Mouse (Mus musculus) cortical plate, adult 2 months (tissue): Measurements from ENCODE around the gene Lamtor4. TPM values are rescaled to one million over a fixed set of nuclear protein-coding genes. Genes with fewer than 3 reads are reported as not detected.
"Not testable (repeated sequence)": the region's sequence is repeated elsewhere in the genome, so short reads cannot be mapped to it uniquely, and the experiment has no call there.

ENCODE experiments used
- H3K27ac ChIP-seq: fragments of 200-500 bp; 2 replicates; pipeline ENCODE4 v1.5.1; 2012; ENCODE audit warnings: low read length, control low read depth, inconsistent platforms; ENCODE audit not compliant: insufficient read depth
- H3K4me1 ChIP-seq: fragments of 200-500 bp; 2 replicates; pipeline ENCODE4 v1.6.1; 2011; ENCODE audit warnings: low read length; ENCODE audit not compliant: control insufficient read depth, insufficient read depth
- H3K4me3 ChIP-seq: fragments of 200-500 bp; 2 replicates; pipeline ENCODE4 v1.5.1; 2011; ENCODE audit warnings: mild to moderate bottlenecking, low read length, control low read depth; ENCODE audit not compliant: insufficient read depth
- CTCF ChIP-seq: fragments of 200-500 bp; IDR thresholded peaks from 2 replicates; pipeline ENCODE4 v1.5.1; 2011; ENCODE audit warnings: mild to moderate bottlenecking, control low read depth, low read length; ENCODE audit not compliant: insufficient read depth; ENCODE audit errors: extremely low read depth
- POLR2A ChIP-seq: fragments of 200-500 bp; IDR thresholded peaks from 2 replicates; pipeline ENCODE4 v1.6.1; 2011; ENCODE audit warnings: mild to moderate bottlenecking, low read length, control low read depth; ENCODE audit not compliant: insufficient read depth; ENCODE audit errors: extremely low read depth
- polyA plus RNA-seq: library from polyadenylated mRNA; depleted of rRNA; stranded (reverse); fragments of >200 nt; gene quantifications from 2 replicates; pipeline ENCODE4 v1.2.3, GENCODE M21; 2012; rRNA removed

Gene Lamtor4
- polyA plus RNA-seq = 162 and 163 TPM in 2 replicates

DNA sequence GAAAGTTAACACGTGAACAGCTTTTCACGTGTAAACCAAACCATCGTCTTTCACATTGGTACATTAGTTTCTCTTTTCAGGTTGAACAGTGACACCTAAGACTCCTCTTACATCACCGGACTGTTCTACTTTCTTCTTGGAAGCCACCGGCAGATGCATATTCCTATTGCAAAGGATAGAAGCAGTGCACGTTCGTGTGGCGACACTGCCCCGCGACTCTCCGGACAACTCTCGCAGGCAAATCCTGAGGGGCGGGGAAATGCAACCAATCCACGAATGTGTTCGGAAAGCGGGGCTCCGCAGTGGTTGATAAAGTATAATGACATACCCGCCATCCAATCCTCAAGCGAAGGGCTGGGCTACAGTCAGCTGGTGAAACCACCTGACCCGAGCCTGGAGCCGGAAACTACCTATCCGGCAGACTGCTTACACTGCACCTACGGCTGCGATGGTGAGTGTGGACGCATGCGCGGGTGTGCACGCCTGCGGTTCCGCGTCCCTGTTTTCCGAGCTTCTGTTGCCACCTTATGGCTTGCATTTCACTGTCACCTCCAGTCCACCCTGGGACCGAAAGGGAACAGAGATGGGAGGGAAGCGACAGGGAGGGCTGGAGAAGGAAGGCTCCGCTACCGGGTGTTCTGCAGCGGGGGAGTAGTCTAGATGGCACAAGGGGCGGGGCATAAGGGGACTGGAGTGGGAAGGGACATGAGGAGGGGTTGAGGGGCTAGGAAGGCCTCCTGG is at the start of gene Lamtor4:
TSS of gene Lamtor4 (plus strand) at position 130 of the 741 bp plus-strand sequence.
- H3K27ac ChIP-seq = peak within 1 kb of the TSS; percentile 9
- TF ChIP-seq CTCF = no peak
- peak; percentile 96 for TF ChIP-seq POLR2A
- H3K4me1 ChIP-seq = no peaks in the 10 kb centered on the region; the same call in 1 of the 2 replicates
- H3K4me3 ChIP-seq = peak within 1 kb of the TSS; percentile 62

DNA sequence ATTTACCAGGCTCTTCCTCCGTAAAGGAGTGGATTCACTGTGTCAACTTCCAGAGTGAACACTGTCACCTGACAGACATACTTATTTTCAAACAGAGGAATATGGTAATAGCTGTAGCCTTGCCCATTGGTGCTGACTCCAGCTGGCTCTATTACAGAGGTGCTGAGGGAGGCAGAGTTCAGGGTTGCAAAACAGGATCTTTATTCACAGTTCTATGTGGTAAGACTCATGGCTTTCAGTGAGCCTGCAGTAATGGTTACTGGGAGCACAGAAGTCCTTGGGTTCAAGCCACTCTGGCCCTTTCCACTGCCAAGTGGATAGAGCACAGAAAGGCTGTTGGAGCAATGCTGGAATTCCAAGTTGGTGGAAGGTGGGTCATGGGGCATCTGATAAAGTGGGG is 48.0 kb upstream of the Lamtor4 start:
- H3K4me1 ChIP-seq = no peaks in the 10 kb centered on the region
- H3K4me3 ChIP-seq = no peak overlapping the region
- TF ChIP-seq CTCF = no peak
- no peak for TF ChIP-seq POLR2A
- H3K27ac ChIP-seq = no peak overlapping the region

DNA sequence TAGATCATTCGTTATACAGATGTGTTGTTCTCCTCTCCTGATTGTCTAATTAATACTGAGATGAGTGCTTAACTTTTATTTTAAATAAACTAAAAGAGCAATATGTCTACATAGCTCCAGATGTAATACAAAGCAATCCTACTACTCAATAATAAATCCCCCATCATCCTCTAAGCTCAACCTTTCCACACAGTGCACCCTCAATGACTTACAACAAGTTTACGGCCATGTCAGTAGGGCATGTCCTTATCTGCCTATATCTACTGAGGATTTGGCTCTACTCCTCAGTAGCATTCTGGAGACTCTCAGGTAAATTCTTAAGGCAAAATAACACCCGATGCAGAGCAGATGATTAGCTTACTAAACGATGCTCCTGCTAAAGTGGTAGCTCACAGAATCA is 47.4 kb upstream of the Lamtor4 start:
- Histone ChIP-seq H3K4me1 (no peaks in the 10 kb centered on the region), H3K27ac (no peak overlapping the region), H3K4me3 (no peak overlapping the region)
- no peak for TF ChIP-seq POLR2A
- no peak for TF ChIP-seq CTCF

DNA sequence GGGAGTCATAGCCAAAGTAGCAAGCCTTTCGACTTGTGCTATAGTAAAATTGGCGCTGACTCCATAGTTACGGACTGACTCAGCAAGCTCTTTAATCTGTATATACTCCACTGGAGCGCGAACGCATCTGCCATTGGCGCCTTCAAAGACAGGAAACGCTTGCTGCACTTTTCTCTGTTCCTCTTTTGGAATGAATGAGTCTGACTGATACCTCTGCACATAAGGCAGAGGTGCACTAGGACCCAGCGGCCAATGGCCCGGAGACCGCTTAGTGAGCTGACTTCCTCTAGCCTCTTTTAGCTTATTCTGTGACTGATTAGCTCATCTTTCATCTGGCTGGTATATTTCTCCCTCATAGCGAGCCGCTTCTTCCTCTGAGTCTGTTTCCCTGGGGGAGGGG is 38.6 kb upstream of the Lamtor4 start:
- not testable (repeated sequence) for H3K4me1 ChIP-seq, H3K27ac ChIP-seq, H3K4me3 ChIP-seq

DNA sequence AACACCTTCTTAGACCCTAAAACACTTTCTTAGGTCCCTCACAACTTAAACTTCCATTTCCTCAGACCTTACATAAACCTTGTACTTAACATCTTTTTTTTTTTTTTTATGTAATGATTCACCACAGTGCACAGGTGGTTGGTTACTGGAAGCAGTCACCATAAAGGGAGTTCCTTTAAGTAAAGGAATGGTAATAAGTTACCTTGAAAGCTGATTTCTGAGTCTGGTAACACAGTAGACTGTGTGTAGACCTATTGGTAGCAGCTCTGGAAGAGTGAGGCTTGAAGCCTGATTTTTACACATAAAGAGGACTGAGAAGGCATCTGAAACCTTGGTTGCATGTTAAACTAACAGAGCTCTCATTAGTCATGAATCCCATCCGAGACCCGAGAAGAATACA is 35.4 kb upstream of the Lamtor4 start:
- no peak overlapping the region for H3K27ac ChIP-seq
- no peak overlapping the region for H3K4me3 ChIP-seq
- no peaks in the 10 kb centered on the region for H3K4me1 ChIP-seq
- no peak for TF ChIP-seq CTCF
- no peak for TF ChIP-seq POLR2A

DNA sequence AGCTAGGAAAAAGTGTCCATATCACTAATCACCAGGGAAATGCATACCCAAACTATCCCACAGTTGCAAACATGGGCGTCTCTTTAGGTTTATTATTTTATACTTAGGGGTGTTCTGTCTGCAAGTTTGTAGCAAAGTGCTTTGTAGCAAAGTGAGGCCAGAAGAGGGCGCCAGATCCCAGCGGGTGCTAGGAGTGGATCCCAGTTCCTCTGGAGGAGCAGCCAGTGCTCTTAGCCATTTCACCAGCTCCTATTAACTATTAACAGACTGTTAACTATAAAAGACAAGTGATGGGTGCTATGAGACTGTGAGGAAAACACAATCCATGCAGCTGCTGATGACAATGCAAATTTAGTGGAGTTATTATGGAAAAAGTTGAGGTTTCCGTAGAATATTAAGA is 33.2 kb upstream of the Lamtor4 start:
- H3K27ac ChIP-seq = no peak overlapping the region
- H3K4me1 ChIP-seq = no peaks in the 10 kb centered on the region
- TF ChIP-seq CTCF = peak; percentile 81
- TF ChIP-seq POLR2A = no peak
- no peak overlapping the region for H3K4me3 ChIP-seq

DNA sequence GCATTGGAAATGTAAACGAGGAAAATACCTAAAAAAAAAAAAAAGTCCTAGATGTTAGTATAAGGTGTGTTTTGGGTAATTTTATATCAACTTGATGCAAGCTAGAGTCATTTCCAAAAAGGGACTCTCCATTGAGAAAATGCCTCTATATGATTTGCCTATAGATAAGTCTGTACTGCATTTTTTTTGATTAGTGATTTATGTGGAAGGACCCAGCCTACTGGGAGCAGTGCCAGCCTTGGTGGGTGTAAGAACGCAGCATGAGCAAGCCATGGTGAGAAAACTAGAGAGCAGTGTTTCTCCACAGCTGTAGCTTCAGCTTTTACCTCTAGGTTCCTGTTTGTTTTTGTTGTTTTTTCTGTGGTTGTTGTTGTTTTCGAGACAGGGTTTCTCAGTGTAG is 32.0 kb upstream of the Lamtor4 start:
- H3K27ac ChIP-seq = no peak overlapping the region
- TF ChIP-seq CTCF (no peak), POLR2A (no peak)

DNA sequence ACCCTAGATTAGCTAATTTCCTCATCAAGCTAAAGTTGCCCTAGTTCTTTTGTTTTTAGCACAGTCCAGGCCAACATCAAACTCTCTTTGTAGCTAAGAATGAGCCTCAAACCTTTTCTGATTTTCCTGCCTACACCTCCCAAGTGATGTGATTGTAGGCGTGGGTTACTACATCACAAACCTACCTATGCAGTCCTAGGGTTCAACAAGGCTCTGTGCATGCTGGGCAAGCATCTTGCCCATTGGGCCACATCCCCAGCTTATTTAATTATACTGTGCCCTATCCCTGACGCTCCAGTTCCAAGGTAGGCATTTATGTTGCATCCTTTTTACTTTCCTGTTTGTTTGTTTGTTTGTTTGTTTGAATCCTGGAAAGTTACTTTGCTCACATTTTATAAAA is 29.6 kb upstream of the Lamtor4 start, which contains the start of gene Nxpe5:
TSS of gene Nxpe5 (plus strand) at position 199 of the 400 bp plus-strand sequence.
- H3K4me1 ChIP-seq = no peaks in the 10 kb centered on the region
- H3K4me3 ChIP-seq = no peak within 1 kb of the TSS
- TF ChIP-seq POLR2A (no peak), CTCF (no peak)

More for the DNA sequence above, 32.0 kb upstream of the Lamtor4 start:
- no peak overlapping the region for H3K4me3 ChIP-seq
- H3K4me1 ChIP-seq = no peaks in the 10 kb centered on the region

DNA sequence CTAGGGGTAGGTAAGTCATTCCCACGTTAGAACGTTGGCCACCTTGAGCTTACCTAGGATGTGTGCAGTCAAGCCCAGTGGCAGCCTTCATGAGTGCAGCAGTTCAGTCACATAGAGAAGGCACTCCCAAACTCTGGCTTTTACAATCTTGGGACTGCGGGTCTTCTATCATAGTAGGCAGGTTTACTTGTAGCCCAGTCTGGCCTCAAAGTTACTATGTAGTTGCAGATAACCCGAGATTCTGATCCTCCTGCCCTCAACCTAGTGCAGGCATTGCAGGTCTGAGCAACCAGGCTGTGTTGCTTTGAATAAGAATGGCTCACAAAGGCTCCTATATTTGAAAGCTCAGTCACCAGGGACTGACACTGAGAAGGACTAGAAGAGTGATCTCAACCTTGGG is 28.8 kb upstream of the Lamtor4 start:
- Histone ChIP-seq H3K4me1 (no peaks in the 10 kb centered on the region), H3K27ac (no peak overlapping the region), H3K4me3 (no peak overlapping the region)
- TF ChIP-seq POLR2A (no peak), CTCF (no peak)

More for the DNA sequence above, 29.6 kb upstream of the Lamtor4 start, which contains the start of gene Nxpe5:
- H3K27ac ChIP-seq = no peak within 1 kb of the TSS

DNA sequence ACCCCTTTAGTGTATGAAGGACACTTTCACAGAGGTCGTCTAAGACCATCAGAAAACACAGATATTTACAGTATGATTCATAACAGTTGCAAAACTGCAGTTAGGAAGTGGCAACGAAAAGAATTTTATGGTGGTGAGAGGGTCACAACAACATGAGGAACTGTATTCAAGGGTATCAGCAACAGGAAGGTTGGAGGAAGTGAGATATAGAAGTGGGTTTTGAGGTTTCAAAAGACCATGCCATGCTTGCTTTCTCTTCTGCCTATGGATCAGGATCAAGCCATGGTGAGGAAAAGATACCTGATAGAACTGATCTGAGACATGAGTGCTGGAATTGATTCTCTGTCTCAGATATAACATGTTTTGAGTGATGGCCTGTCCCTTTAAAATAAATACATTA is 27.9 kb upstream of the Lamtor4 start:
- Histone ChIP-seq H3K4me1 (no peaks in the 10 kb centered on the region), H3K27ac (no peak overlapping the region), H3K4me3 (no peak overlapping the region)
- TF ChIP-seq CTCF (no peak), POLR2A (no peak)

DNA sequence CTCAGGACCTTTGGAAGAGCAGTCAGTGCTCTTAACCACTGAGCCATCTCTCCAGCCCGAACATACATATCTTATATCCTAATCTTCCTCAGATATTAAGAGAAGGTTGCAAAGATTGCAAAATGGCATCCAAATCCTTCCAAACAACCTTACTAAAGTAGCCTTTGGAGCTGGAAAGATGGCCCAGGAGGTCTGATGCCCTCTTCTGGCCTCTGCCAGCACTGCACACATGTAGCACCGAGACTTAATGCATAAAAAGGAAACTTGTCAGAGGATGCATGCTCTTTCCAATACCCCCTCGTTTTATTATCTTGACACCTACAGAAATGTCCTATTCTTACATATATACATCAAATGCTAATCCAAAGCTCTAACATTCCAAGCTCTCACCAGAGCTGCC is 27.3 kb upstream of the Lamtor4 start:
- Histone ChIP-seq H3K4me3 (no peak overlapping the region), H3K4me1 (no peaks in the 10 kb centered on the region), H3K27ac (no peak overlapping the region)
- TF ChIP-seq POLR2A = no peak
- peak; percentile 22; the same call in 1 of the 2 replicates for TF ChIP-seq CTCF

DNA sequence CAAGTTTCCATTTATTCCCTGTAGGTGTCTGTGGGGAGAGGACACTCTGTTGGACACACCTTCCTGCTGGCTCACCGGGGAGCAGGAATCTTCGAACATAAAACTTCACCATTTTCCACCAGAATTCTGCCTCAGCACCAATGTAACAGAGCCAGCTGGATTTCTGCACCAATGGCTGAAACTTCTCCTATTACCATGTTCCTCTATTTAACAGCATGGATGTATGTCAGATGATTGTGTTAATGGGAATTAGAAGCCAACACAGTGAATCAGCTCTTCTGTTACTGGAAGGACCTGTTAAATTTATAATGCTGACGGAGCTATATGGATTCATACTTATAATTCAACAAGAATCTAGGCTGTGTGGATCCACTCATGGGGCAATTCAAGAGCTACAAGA is 25.8 kb upstream of the Lamtor4 start:
- Histone ChIP-seq H3K27ac (no peak overlapping the region), H3K4me3 (no peak overlapping the region), H3K4me1 (no peaks in the 10 kb centered on the region)
- no peak for TF ChIP-seq POLR2A
- TF ChIP-seq CTCF = no peak
